Mouse (Mus musculus) kidney, embryonic 15.5 days (tissue): ENCODE results near the gene Casp8ap2. TPM values are rescaled to one million over a fixed set of nuclear protein-coding genes. Genes with fewer than 3 reads are reported as not detected.

ENCODE experiments used
- ATAC-seq: fragments of 200-750 bp; cut with Nextera tagmentation; replicated peaks from 2 replicates; pipeline ENCODE4 v1.8.0; 2017; ENCODE audit warnings: moderate TSS enrichment; ENCODE audit not compliant: low FRiP score
- H3K27ac ChIP-seq: fragments of 300-500 bp; sonication (generic); 2 replicates; pipeline ENCODE4 v1.5.1; 2015; ENCODE audit warnings: mild to moderate bottlenecking, inconsistent platforms
- H3K27me3 ChIP-seq: fragments of 300-500 bp; sonication (generic); 2 replicates; pipeline ENCODE4 v1.6.1; 2015; ENCODE audit warnings: inconsistent platforms
- H3K36me3 ChIP-seq: fragments of 300-500 bp; sonication (generic); 2 replicates; pipeline ENCODE4 v1.6.1; 2015; ENCODE audit warnings: inconsistent platforms
- H3K4me1 ChIP-seq: fragments of 300-500 bp; sonication (generic); 2 replicates; pipeline ENCODE4 v1.6.1; 2015; ENCODE audit warnings: inconsistent platforms
- H3K4me2 ChIP-seq: fragments of 300-500 bp; sonication (generic); 2 replicates; pipeline ENCODE4 v1.6.1; 2015; ENCODE audit warnings: moderate library complexity, mild to moderate bottlenecking, inconsistent platforms
- H3K4me3 ChIP-seq: fragments of 300-500 bp; sonication (generic); replicated peaks from 2 replicates; pipeline ENCODE4 v1.5.1; 2015; ENCODE audit warnings: mild to moderate bottlenecking, inconsistent platforms
- H3K9ac ChIP-seq: fragments of 300-500 bp; sonication (generic); 2 replicates; pipeline ENCODE4 v1.6.1; 2015; ENCODE audit warnings: mild to moderate bottlenecking, inconsistent platforms
- H3K9me3 ChIP-seq: fragments of 300-500 bp; sonication (generic); replicated peaks from 2 replicates; pipeline ENCODE4 v1.6.1; 2016; ENCODE audit warnings: inconsistent platforms
- WGBS: fragments of 180-500 bp; shearing (Covaris S2); methylation state at CpG from one replicate; pipeline ENCODE4 v1.1.7; 2015; ENCODE audit warnings: mixed read lengths; 5-methylcytosine and 5-hydroxymethylcytosine counted together
- polyA plus RNA-seq: library from polyadenylated mRNA; unstranded; fragments of >200 nt; fragmentation: Nextera tagmentation; extraction: Ambion mirVana; gene quantifications from 2 replicates; pipeline ENCODE4 v1.2.1, GENCODE M21; 2015

The Casp8ap2 gene
- polyA plus RNA-seq, result 56.4 and 64.7 TPM in 2 replicates

- under 1% methylated on average over 67 of the region's 67 CpGs for WGBS
- H3K4me1 ChIP-seq, result peaks cover 21% of the 10 kb centered on the region
- H3K27me3 ChIP-seq, result no peaks in the 10 kb centered on the region
- peak; percentile 100 for ATAC-seq
- peak within 1 kb of the TSS; percentile 71 for H3K4me2 ChIP-seq
- peak within 1 kb of the TSS; percentile 90 for H3K27ac ChIP-seq
- H3K9me3 ChIP-seq, result no peaks in the 10 kb centered on the region
- peak within 1 kb of the TSS; percentile 96 for H3K4me3 ChIP-seq
- H3K9ac ChIP-seq, result peak within 1 kb of the TSS; percentile 92
- 0 out of 2 replicates have a peak, but pooled peaks cover 7% of the 10 kb centered on the region for H3K36me3 ChIP-seq
These were observed at the start of gene Casp8ap2 for GRCm38 (mm10) chr4:32615034-32615881. Gene Casp8ap2, plus strand, starts transcription at chr4:32615451.

GRCm38 (mm10) chr4:32569054-32569453 lies 46.2 kb upstream of the Casp8ap2 start:
- Histone ChIP-seq H3K36me3 (no peaks in the 10 kb centered on the region; the same call in 1 of the 2 replicates), H3K9me3 (no peaks in the 10 kb centered on the region), H3K4me3 (no peak overlapping the region), H3K4me1 (peaks cover 10% of the 10 kb centered on the region; the same call in 1 of the 2 replicates), H3K4me2 (no peak overlapping the region), H3K27ac (no peak overlapping the region), H3K27me3 (no peaks in the 10 kb centered on the region), H3K9ac (no peak overlapping the region)
- WGBS, result 84% methylated on average over 4 of the region's 4 CpGs
- ATAC-seq, result no peak

GRCm38 (mm10) chr4:32569995-32570938 lies 45.0 kb upstream of the Casp8ap2 start:
- Histone ChIP-seq H3K4me1 (peaks cover 10% of the 10 kb centered on the region; the same call in 1 of the 2 replicates), H3K4me3 (no peak overlapping the region), H3K9me3 (no peaks in the 10 kb centered on the region), H3K27me3 (no peaks in the 10 kb centered on the region), H3K4me2 (no peak overlapping the region), H3K27ac (no peak overlapping the region), H3K36me3 (no peaks in the 10 kb centered on the region; the same call in 1 of the 2 replicates), H3K9ac (no peak overlapping the region)
- 61% methylated on average over 17 of the region's 17 CpGs for WGBS
- no peak for ATAC-seq

GRCm38 (mm10) chr4:32570939-32571317 lies 44.3 kb upstream of the Casp8ap2 start:
- Histone ChIP-seq H3K9me3 (no peaks in the 10 kb centered on the region), H3K4me2 (no peak overlapping the region), H3K36me3 (no peaks in the 10 kb centered on the region; the same call in 1 of the 2 replicates), H3K27ac (no peak overlapping the region), H3K9ac (no peak overlapping the region), H3K4me1 (peaks cover 10% of the 10 kb centered on the region; the same call in 1 of the 2 replicates), H3K4me3 (no peak overlapping the region), H3K27me3 (no peaks in the 10 kb centered on the region)
- 71% methylated on average over 8 of the region's 8 CpGs for WGBS
- no peak for ATAC-seq

GRCm38 (mm10) chr4:32571441-32571840 lies 43.8 kb upstream of the Casp8ap2 start:
- no peak for ATAC-seq
- 56% methylated on average over 3 of the region's 3 CpGs for WGBS

GRCm38 (mm10) chr4:32572118-32572517 lies 43.1 kb upstream of the Casp8ap2 start:
- Histone ChIP-seq H3K27me3 (no peaks in the 10 kb centered on the region), H3K4me2 (no peak overlapping the region), H3K4me3 (no peak overlapping the region), H3K27ac (no peak overlapping the region), H3K36me3 (no peaks in the 10 kb centered on the region; the same call in 1 of the 2 replicates), H3K9me3 (no peaks in the 10 kb centered on the region), H3K9ac (no peak overlapping the region), H3K4me1 (peaks cover 10% of the 10 kb centered on the region; the same call in 1 of the 2 replicates)
- WGBS, result 58% methylated on average over 1 of the region's 1 CpGs
- ATAC-seq, result peak; percentile 52; the same call in 1 of the 2 replicates

More at GRCm38 (mm10) chr4:32571441-32571840, 43.8 kb upstream of the Casp8ap2 start:
- Histone ChIP-seq H3K9ac (no peak overlapping the region), H3K27me3 (no peaks in the 10 kb centered on the region), H3K36me3 (no peaks in the 10 kb centered on the region; the same call in 1 of the 2 replicates), H3K27ac (no peak overlapping the region), H3K4me1 (peaks cover 10% of the 10 kb centered on the region; the same call in 1 of the 2 replicates), H3K9me3 (no peaks in the 10 kb centered on the region), H3K4me2 (no peak overlapping the region), H3K4me3 (no peak overlapping the region)

- Histone ChIP-seq H3K9ac (no peak overlapping the region), H3K4me2 (no peak overlapping the region), H3K4me3 (no peak overlapping the region), H3K9me3 (no peaks in the 10 kb centered on the region), H3K27me3 (no peaks in the 10 kb centered on the region), H3K27ac (no peak overlapping the region), H3K36me3 (no peaks in the 10 kb centered on the region; the same call in 1 of the 2 replicates), H3K4me1 (peaks cover 10% of the 10 kb centered on the region; the same call in 1 of the 2 replicates)
- 90% methylated on average over 5 of the region's 5 CpGs for WGBS
- no peak for ATAC-seq
These were observed 41.7 kb upstream of the Casp8ap2 start for GRCm38 (mm10) chr4:32573586-32573985.

GRCm38 (mm10) chr4:32574604-32575003 lies 40.6 kb upstream of the Casp8ap2 start:
- no peak overlapping the region for H3K27ac ChIP-seq
- H3K36me3 ChIP-seq, result no peaks in the 10 kb centered on the region; the same call in 1 of the 2 replicates
- H3K4me1 ChIP-seq, result peaks cover 10% of the 10 kb centered on the region; the same call in 1 of the 2 replicates
- WGBS, result 91% methylated on average over 1 of the region's 1 CpGs
- no peaks in the 10 kb centered on the region for H3K27me3 ChIP-seq
- no peak overlapping the region for H3K4me2 ChIP-seq
- H3K4me3 ChIP-seq, result no peak overlapping the region
- H3K9ac ChIP-seq, result no peak overlapping the region
- H3K9me3 ChIP-seq, result no peaks in the 10 kb centered on the region
- ATAC-seq, result no peak

GRCm38 (mm10) chr4:32575165-32575564 lies 40.1 kb upstream of the Casp8ap2 start:
- Histone ChIP-seq H3K36me3 (no peaks in the 10 kb centered on the region; the same call in 1 of the 2 replicates), H3K4me3 (no peak overlapping the region), H3K27me3 (no peaks in the 10 kb centered on the region), H3K4me2 (no peak overlapping the region), H3K9ac (no peak overlapping the region), H3K27ac (no peak overlapping the region), H3K9me3 (no peaks in the 10 kb centered on the region), H3K4me1 (peaks cover 5% of the 10 kb centered on the region; the same call in 1 of the 2 replicates)
- ATAC-seq, result no peak
- WGBS, result 58% methylated on average over 9 of the region's 9 CpGs

GRCm38 (mm10) chr4:32579850-32580249 lies 35.4 kb upstream of the Casp8ap2 start:
- peaks cover 6% of the 10 kb centered on the region; the same call in 1 of the 2 replicates for H3K36me3 ChIP-seq
- no peak overlapping the region for H3K4me2 ChIP-seq
- H3K9me3 ChIP-seq, result no peaks in the 10 kb centered on the region
- H3K27ac ChIP-seq, result no peak overlapping the region
- 75% methylated on average over 8 of the region's 8 CpGs for WGBS
- no peak for ATAC-seq
- H3K4me3 ChIP-seq, result no peak overlapping the region
- H3K4me1 ChIP-seq, result no peaks in the 10 kb centered on the region
- no peaks in the 10 kb centered on the region for H3K27me3 ChIP-seq
- H3K9ac ChIP-seq, result no peak overlapping the region

- Histone ChIP-seq H3K9ac (no peak overlapping the region), H3K27me3 (no peaks in the 10 kb centered on the region), H3K4me3 (no peak overlapping the region), H3K4me2 (no peak overlapping the region), H3K27ac (no peak overlapping the region), H3K9me3 (no peaks in the 10 kb centered on the region), H3K4me1 (no peaks in the 10 kb centered on the region), H3K36me3 (peaks cover 6% of the 10 kb centered on the region; the same call in 1 of the 2 replicates)
- WGBS, result 73% methylated on average over 6 of the region's 6 CpGs
- ATAC-seq, result no peak
These were observed 31.1 kb upstream of the Casp8ap2 start for GRCm38 (mm10) chr4:32584181-32584580.
